Mouse (Mus musculus) stomach, embryonic 15.5 days (tissue): ENCODE results near the gene Fam149a. TPM values are rescaled to one million over a fixed set of nuclear protein-coding genes. Genes with fewer than 3 reads are reported as not detected.
A peak's percentile ranks its signal among the peaks of the same experiment; 100 is the strongest.

Experiments
- ATAC-seq: fragments of 200-750 bp; cut with Nextera tagmentation; 2 replicates; pipeline ENCODE4 v1.8.0; 2017; ENCODE audit warnings: low read depth, moderate number of reproducible peaks, moderate TSS enrichment; ENCODE audit not compliant: insufficient read depth, low FRiP score
- H3K27ac ChIP-seq: fragments of 300-500 bp; sonication (generic); 2 replicates; pipeline ENCODE4 v1.5.1; 2015; ENCODE audit warnings: mild to moderate bottlenecking, inconsistent platforms
- H3K27me3 ChIP-seq: fragments of 300-500 bp; sonication (generic); replicated peaks from 2 replicates; pipeline ENCODE4 v1.6.1; 2015; ENCODE audit warnings: inconsistent platforms
- H3K36me3 ChIP-seq: fragments of 300-500 bp; sonication (generic); 2 replicates; pipeline ENCODE4 v1.6.1; 2015; ENCODE audit warnings: inconsistent platforms
- H3K4me1 ChIP-seq: fragments of 300-500 bp; sonication (generic); 2 replicates; pipeline ENCODE4 v1.6.1; 2015; ENCODE audit warnings: inconsistent platforms
- H3K4me2 ChIP-seq: fragments of 300-500 bp; sonication (generic); 2 replicates; pipeline ENCODE4 v1.6.1; 2015; ENCODE audit warnings: mild to moderate bottlenecking, inconsistent platforms
- H3K4me3 ChIP-seq: fragments of 300-500 bp; sonication (generic); replicated peaks from 2 replicates; pipeline ENCODE4 v1.5.1; 2015; ENCODE audit warnings: inconsistent platforms
- H3K9ac ChIP-seq: fragments of 300-500 bp; sonication (generic); 2 replicates; pipeline ENCODE4 v1.6.1; 2015; ENCODE audit warnings: inconsistent platforms
- H3K9me3 ChIP-seq: fragments of 300-500 bp; sonication (generic); 2 replicates; pipeline ENCODE4 v1.6.1; 2016; ENCODE audit warnings: inconsistent platforms
- WGBS: fragments of 180-500 bp; shearing (Covaris S2); methylation state at CpG from one replicate; pipeline ENCODE4 v1.1.7; 2015; 5-methylcytosine and 5-hydroxymethylcytosine counted together
- polyA plus RNA-seq: library from polyadenylated mRNA; unstranded; fragments of >200 nt; fragmentation: Nextera tagmentation; extraction: Ambion mirVana; gene quantifications from 2 replicates; pipeline ENCODE4 v1.2.1, GENCODE M21; 2015

Fam149a gene
- polyA plus RNA-seq, 1 experiment from 2014 or later, result 18.3 TPM

GRCm38 (mm10) chr8:45363220-45363619 is 18.9 kb downstream of the Fam149a start:
- 44% methylated on average over 1 of the region's 1 CpGs for WGBS
- H3K27ac ChIP-seq, result no peak overlapping the region
- no peaks in the 10 kb centered on the region for H3K4me1 ChIP-seq
- H3K9ac ChIP-seq, result no peak overlapping the region
- no peaks in the 10 kb centered on the region for H3K9me3 ChIP-seq
- no peaks in the 10 kb centered on the region for H3K27me3 ChIP-seq
- H3K36me3 ChIP-seq, result no peaks in the 10 kb centered on the region
- H3K4me3 ChIP-seq, result no peak overlapping the region
- no peak overlapping the region for H3K4me2 ChIP-seq
- ATAC-seq, result no peak

GRCm38 (mm10) chr8:45362323-45362722 is 19.8 kb downstream of the Fam149a start:
- Histone ChIP-seq H3K4me2 (no peak overlapping the region), H3K9ac (no peak overlapping the region), H3K27ac (no peak overlapping the region), H3K9me3 (no peaks in the 10 kb centered on the region), H3K36me3 (no peaks in the 10 kb centered on the region), H3K27me3 (no peaks in the 10 kb centered on the region), H3K4me3 (no peak overlapping the region), H3K4me1 (no peaks in the 10 kb centered on the region)
- ATAC-seq, result no peak
- 67% methylated on average over 6 of the region's 6 CpGs for WGBS

GRCm38 (mm10) chr8:45359091-45359605 is 22.9 kb downstream of the Fam149a start:
- no peak overlapping the region; the same call in 1 of the 2 replicates for H3K4me3 ChIP-seq
- H3K36me3 ChIP-seq, result no peaks in the 10 kb centered on the region
- no peak overlapping the region for H3K27ac ChIP-seq
- no peaks in the 10 kb centered on the region for H3K27me3 ChIP-seq
- H3K4me1 ChIP-seq, result no peaks in the 10 kb centered on the region
- no peak overlapping the region for H3K9ac ChIP-seq
- H3K4me2 ChIP-seq, result peak overlapping the region; percentile 85
- H3K9me3 ChIP-seq, result no peaks in the 10 kb centered on the region
- no peak for ATAC-seq
- WGBS, result 76% methylated on average over 6 of the region's 6 CpGs

- peak; percentile 44; the same call in 1 of the 2 replicates for ATAC-seq
- Histone ChIP-seq H3K36me3 (no peaks in the 10 kb centered on the region), H3K4me1 (no peaks in the 10 kb centered on the region), H3K27ac (peak overlapping the region; percentile 65), H3K4me2 (peak overlapping the region; percentile 85), H3K9ac (peak overlapping the region; percentile 66), H3K9me3 (no peaks in the 10 kb centered on the region), H3K4me3 (peak overlapping the region; percentile 68), H3K27me3 (no peaks in the 10 kb centered on the region)
- whole genome bisulfite sequencing, result 3% methylated on average over 49 of the region's 49 CpGs
Measured at GRCm38 (mm10) chr8:45358132-45358918, 23.8 kb downstream of the Fam149a start.

GRCm38 (mm10) chr8:45355809-45356208 is 26.3 kb downstream of the Fam149a start:
- Histone ChIP-seq H3K27me3 (no peaks in the 10 kb centered on the region), H3K27ac (peak overlapping the region; percentile 57; the same call in 1 of the 2 replicates), H3K36me3 (peaks cover 6% of the 10 kb centered on the region; the same call in 1 of the 2 replicates), H3K4me3 (no peak overlapping the region), H3K9ac (no peak overlapping the region), H3K9me3 (no peaks in the 10 kb centered on the region), H3K4me2 (no peak overlapping the region), H3K4me1 (no peaks in the 10 kb centered on the region)
- ATAC-seq, result no peak
- WGBS, result 70% methylated on average over 6 of the region's 6 CpGs

- no peaks in the 10 kb centered on the region for H3K9me3 ChIP-seq
- H3K36me3 ChIP-seq, result 0 out of 2 replicates have a peak, but pooled peaks cover 12% of the 10 kb centered on the region
- H3K27ac ChIP-seq, result no peak overlapping the region
- H3K27me3 ChIP-seq, result no peaks in the 10 kb centered on the region
- H3K4me1 ChIP-seq, result no peaks in the 10 kb centered on the region
- no peak overlapping the region for H3K4me2 ChIP-seq
- no peak overlapping the region for H3K9ac ChIP-seq
- ATAC-seq, result no peak; the same call in 1 of the 2 replicates
- WGBS, result 19% methylated on average over 6 of the region's 6 CpGs
- no peak overlapping the region for H3K4me3 ChIP-seq
Measured at GRCm38 (mm10) chr8:45345031-45345430, 37.1 kb downstream of the Fam149a start.

- no peak for ATAC-seq
- H3K9me3 ChIP-seq, result no peaks in the 10 kb centered on the region
- 0 out of 2 replicates have a peak, but pooled peaks cover 12% of the 10 kb centered on the region for H3K36me3 ChIP-seq
- no peaks in the 10 kb centered on the region for H3K4me1 ChIP-seq
- H3K27me3 ChIP-seq, result no peaks in the 10 kb centered on the region
- 90% methylated on average over 8 of the region's 8 CpGs for WGBS
- H3K9ac ChIP-seq, result no peak overlapping the region
- H3K4me2 ChIP-seq, result no peak overlapping the region
- no peak overlapping the region for H3K4me3 ChIP-seq
- H3K27ac ChIP-seq, result no peak overlapping the region
Measured at GRCm38 (mm10) chr8:45344298-45344697, 37.8 kb downstream of the Fam149a start.

GRCm38 (mm10) chr8:45341630-45342628 is 40.2 kb downstream of the Fam149a start:
- H3K36me3 ChIP-seq, result 0 out of 2 replicates have a peak, but pooled peaks cover 6% of the 10 kb centered on the region
- WGBS, result 75% methylated on average over 12 of the region's 12 CpGs
- ATAC-seq, result peak; percentile 77

GRCm38 (mm10) chr8:45333493-45333892 is 48.6 kb downstream of the Fam149a start:
- Histone ChIP-seq H3K36me3 (no peaks in the 10 kb centered on the region), H3K4me1 (no peaks in the 10 kb centered on the region), H3K4me2 (peak overlapping the region; percentile 87), H3K9ac (no peak overlapping the region; the same call in 1 of the 2 replicates), H3K27ac (no peak overlapping the region), H3K27me3 (no peaks in the 10 kb centered on the region), H3K4me3 (peak overlapping the region; percentile 63), H3K9me3 (no peaks in the 10 kb centered on the region)
- peak; percentile 29; the same call in 1 of the 2 replicates for ATAC-seq
- WGBS, result 6% methylated on average over 8 of the region's 8 CpGs

More at GRCm38 (mm10) chr8:45341630-45342628, 40.2 kb downstream of the Fam149a start:
- no peaks in the 10 kb centered on the region for H3K27me3 ChIP-seq
- H3K4me2 ChIP-seq, result no peak overlapping the region
- H3K9me3 ChIP-seq, result no peaks in the 10 kb centered on the region
- H3K9ac ChIP-seq, result no peak overlapping the region
- no peaks in the 10 kb centered on the region for H3K4me1 ChIP-seq
- H3K4me3 ChIP-seq, result no peak overlapping the region
- H3K27ac ChIP-seq, result peak overlapping the region; percentile 65

- H3K4me3 ChIP-seq, result peak within 1 kb of the TSS; percentile 63
- no peaks in the 10 kb centered on the region for H3K9me3 ChIP-seq
- no peaks in the 10 kb centered on the region for H3K36me3 ChIP-seq
- peak within 1 kb of the TSS; percentile 37 for H3K9ac ChIP-seq
- 0 out of 2 replicates have a peak within 1 kb of the TSS, but pooled peaks have one; percentile 11 for H3K27ac ChIP-seq
- no peaks in the 10 kb centered on the region for H3K4me1 ChIP-seq
- H3K4me2 ChIP-seq, result peak within 1 kb of the TSS; percentile 87
- H3K27me3 ChIP-seq, result no peaks in the 10 kb centered on the region
- peak; percentile 48 for ATAC-seq
- WGBS, result 1% methylated on average over 42 of the region's 44 CpGs
Measured at GRCm38 (mm10) chr8:45332685-45333409, 49.2 kb downstream of the Fam149a start, which contains the start of gene Cyp4v3. TSS of gene Cyp4v3 (minus strand) at chr8:45333216.

GRCm38 (mm10) chr8:45330856-45331255 is 51.2 kb downstream of the Fam149a start:
- Histone ChIP-seq H3K36me3 (no peaks in the 10 kb centered on the region), H3K9ac (no peak overlapping the region), H3K27me3 (no peaks in the 10 kb centered on the region), H3K4me1 (no peaks in the 10 kb centered on the region), H3K4me3 (no peak overlapping the region), H3K9me3 (no peaks in the 10 kb centered on the region), H3K27ac (no peak overlapping the region), H3K4me2 (no peak overlapping the region)
- ATAC-seq, result no peak
- 62% methylated on average over 3 of the region's 3 CpGs for WGBS
